Comparison of ENCODE assay signal across 32 mouse cellular contexts in the genomic region with DNA sequence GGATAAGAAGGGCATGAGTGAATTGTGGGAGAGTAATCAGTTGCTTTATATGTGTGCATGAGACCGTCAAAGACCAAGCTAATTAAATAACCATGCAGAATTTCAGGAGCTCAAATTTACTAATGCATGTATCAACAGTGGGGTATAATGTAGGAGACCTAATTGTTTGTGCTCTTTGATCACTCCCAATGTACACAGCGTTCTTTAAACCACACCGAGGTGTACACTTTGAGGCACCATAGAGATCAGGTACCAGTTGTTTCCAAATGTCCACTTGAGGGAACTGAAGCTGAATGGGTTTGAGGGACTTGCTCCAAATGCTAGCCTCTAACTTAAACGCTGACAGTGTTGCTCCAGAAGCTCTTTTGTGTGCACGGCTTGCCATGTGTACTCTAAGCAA.
"Had no signal": no experiment of that assay in that cellular context is flagged by ENCODE, and none has a peak within 500 bp of the region (broad histone marks: within the 10 kb centered on the region; RNA-seq: fewer than 3 reads in every experiment).

No protein-coding gene starts in this region.

- H3K9ac ChIP-seq: limb, embryonic 12.5 days; limb, embryonic 13.5 days; limb, embryonic 15.5 days; liver, embryonic 12.5 days; liver, embryonic 13.5 days; liver, embryonic 14.5 days; liver, embryonic 15.5 days; liver, postnatal 0 days; lung, embryonic 14.5 days; lung, embryonic 15.5 days; midbrain, embryonic 12.5 days; midbrain, embryonic 13.5 days; midbrain, embryonic 15.5 days had no signal

- ATAC-seq: liver, embryonic 12.5 days; liver, postnatal 0 days; lung, postnatal 0 days; midbrain, embryonic 13.5 days; midbrain, embryonic 15.5 days; midbrain, embryonic 16.5 days had no signal

- H3K9me3 ChIP-seq: limb, embryonic 10.5 days; limb, embryonic 12.5 days; limb, embryonic 13.5 days; limb, embryonic 15.5 days; liver, embryonic 12.5 days; liver, embryonic 13.5 days; liver, embryonic 15.5 days; lung, embryonic 15.5 days; megakaryocyte, embryonic 14.5 days; midbrain, embryonic 10.5 days; midbrain, embryonic 12.5 days; midbrain, embryonic 13.5 days; midbrain, embryonic 15.5 days had no signal

- H3K4me3 ChIP-seq: left cerebral cortex, adult 2 months; limb, embryonic 10.5 days; limb, embryonic 12.5 days; limb, embryonic 13.5 days; limb, embryonic 15.5 days; liver, embryonic 12.5 days; liver, embryonic 13.5 days; liver, embryonic 15.5 days; lung, embryonic 15.5 days; megakaryocyte, embryonic 14.5 days; midbrain, embryonic 10.5 days; midbrain, embryonic 12.5 days; midbrain, embryonic 13.5 days; midbrain, embryonic 15.5 days; myocyte had no signal

- H3K4me1 ChIP-seq: limb, embryonic 10.5 days; limb, embryonic 12.5 days; limb, embryonic 13.5 days; limb, embryonic 15.5 days; liver, embryonic 12.5 days; liver, embryonic 13.5 days; liver, embryonic 15.5 days; lung, embryonic 15.5 days; megakaryocyte, embryonic 14.5 days; midbrain, embryonic 10.5 days; midbrain, embryonic 12.5 days; midbrain, embryonic 13.5 days; midbrain, embryonic 15.5 days had no signal

- DNase-seq: left cerebral cortex, postnatal 4 days; liver; liver, embryonic 13.5 days; liver, postnatal 0 days; lung, adult 18-20 months; lung, adult 2 months; lung, embryonic 14.5 days; lung, postnatal 10 days; lung, postnatal 14 days; lung, postnatal 36 days; lung, postnatal 4 days; midbrain, embryonic 14.5 days had no signal

- H3K4me2 ChIP-seq: limb, embryonic 12.5 days; limb, embryonic 13.5 days; limb, embryonic 15.5 days; liver, embryonic 11.5 days; liver, embryonic 12.5 days; liver, embryonic 13.5 days; liver, embryonic 15.5 days; lung, embryonic 14.5 days; lung, embryonic 15.5 days; midbrain, embryonic 11.5 days; midbrain, embryonic 12.5 days; midbrain, embryonic 13.5 days; midbrain, embryonic 15.5 days had no signal

- H3K27me3 ChIP-seq: limb, embryonic 12.5 days; limb, embryonic 13.5 days; limb, embryonic 15.5 days; liver, embryonic 12.5 days; liver, embryonic 13.5 days; liver, embryonic 15.5 days; lung, embryonic 15.5 days; megakaryocyte, embryonic 14.5 days; midbrain, embryonic 12.5 days; midbrain, embryonic 13.5 days; midbrain, embryonic 15.5 days had no signal

- H3K27ac ChIP-seq: left cerebral cortex, adult 2 months; limb, embryonic 10.5 days; limb, embryonic 12.5 days; limb, embryonic 13.5 days; limb, embryonic 15.5 days; liver, embryonic 12.5 days; liver, embryonic 13.5 days; liver, embryonic 14.5 days; liver, embryonic 15.5 days; lung, embryonic 15.5 days; macrophage; midbrain, embryonic 10.5 days; midbrain, embryonic 12.5 days; midbrain, embryonic 13.5 days; midbrain, embryonic 15.5 days had no signal

- H3K36me3 ChIP-seq: limb, embryonic 10.5 days; limb, embryonic 12.5 days; limb, embryonic 13.5 days; limb, embryonic 15.5 days; liver, embryonic 12.5 days; liver, embryonic 13.5 days; liver, embryonic 15.5 days; lung, embryonic 15.5 days; midbrain, embryonic 10.5 days; midbrain, embryonic 12.5 days; midbrain, embryonic 13.5 days; midbrain, embryonic 15.5 days had no signal
